Mouse (Mus musculus) urinary bladder, postnatal 4 days (tissue): Measurements from ENCODE around the gene Faf1.

ENCODE experiments used
- DNase-seq, 2 experiments: peaks; one replicate each; pipeline ENCODE4 v3.0.0; 2021 to 2022; ENCODE audit warnings: low spot score in 2 of 2

The Faf1 gene

DNA sequence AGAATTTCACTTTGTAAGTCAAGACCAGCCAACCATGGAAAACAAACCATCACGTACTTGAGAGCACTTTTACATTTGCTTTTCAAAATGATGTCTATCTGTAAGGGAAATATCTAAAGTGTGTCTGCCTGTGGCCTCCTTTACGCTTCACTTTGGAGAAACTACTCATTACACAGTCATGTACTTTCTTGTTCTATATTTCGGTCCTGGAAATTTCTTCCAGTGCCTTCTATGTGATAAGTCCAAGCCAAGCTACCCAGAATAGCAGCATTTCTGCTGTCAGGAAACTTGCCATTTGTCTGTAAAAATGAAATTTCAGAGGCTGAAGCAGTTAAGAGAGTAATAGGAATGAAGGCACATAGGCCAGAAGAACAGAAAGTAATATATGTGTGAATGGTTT is 228.1 kb downstream of the Faf1 start:
- DNase-seq: no peak

DNA sequence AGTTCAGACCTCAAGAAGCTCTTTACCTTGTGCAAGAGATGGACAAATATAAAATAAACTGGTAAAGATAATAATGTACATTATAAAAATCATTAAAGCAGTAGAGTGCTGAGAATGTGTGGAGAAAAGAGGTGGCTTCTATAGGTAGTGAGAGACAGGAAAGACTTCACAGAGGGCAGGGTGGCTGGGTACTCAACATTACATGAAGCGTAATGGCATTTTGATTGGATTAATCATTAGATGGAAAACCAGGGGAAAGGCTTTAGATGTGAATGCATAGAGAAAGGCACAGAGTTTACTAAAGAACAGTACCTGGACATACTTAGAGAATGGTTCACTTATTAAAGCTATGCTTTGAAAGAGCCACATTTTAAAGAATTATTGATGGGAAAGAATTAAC is 252.7 kb downstream of the Faf1 start:
- no peak for DNase-seq

DNA sequence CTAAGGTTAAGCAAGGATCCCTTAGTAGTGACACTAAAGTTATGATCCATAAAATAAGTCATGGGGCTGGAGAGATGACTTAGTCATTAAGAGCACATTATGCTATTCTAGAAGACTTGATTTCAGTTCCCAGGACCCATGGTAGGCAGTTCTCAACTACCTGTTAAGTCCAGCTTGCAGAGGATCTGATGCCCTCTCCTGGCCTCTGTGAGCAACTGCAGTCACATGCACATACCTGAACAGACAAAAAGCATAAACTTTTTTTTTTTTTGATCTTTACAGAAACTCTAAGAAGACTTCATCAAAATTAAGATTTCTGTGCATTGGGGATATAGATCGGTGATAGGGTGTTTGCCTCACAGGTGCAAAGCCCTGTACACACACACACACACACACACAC is 254.1 kb downstream of the Faf1 start:
- no peak for DNase-seq

DNA sequence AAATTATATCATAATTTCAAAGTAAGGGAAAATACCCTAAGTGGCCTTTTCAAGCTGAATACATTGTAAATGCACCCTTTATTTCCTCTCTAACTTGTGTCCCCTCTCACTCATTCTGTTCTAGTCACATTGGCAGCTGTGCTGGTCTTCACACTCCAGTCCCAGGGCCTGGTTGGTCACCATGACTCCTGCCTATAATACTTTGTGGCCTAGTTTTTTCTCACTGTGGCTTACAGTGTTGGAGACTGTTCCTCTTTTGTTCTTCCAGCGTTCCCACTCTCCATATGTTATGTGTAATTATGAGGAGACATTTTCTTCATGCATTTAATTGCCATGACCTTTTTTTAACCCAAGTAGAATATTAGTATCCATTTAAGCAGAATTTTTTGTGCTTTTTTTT is 254.5 kb downstream of the Faf1 start:
- no peak for DNase-seq

DNA sequence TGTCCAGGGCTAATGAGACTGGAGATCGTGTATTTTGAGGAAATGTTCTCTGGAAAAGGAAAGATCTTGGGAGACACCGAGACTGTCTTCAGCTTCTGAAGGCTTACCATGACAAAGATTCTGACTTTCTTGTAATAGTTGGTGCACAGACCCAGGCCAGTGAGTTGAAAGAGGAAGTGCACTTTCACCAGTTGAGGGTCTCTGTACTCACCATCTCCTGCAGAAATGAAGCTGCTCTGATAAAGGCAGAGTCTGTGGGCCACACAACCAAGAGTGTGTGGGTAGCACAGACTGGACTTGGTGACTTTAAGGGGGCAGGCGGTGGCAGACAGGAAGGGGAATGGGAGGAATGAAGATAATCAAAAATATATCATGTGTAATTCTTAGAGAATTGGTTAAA is 260.2 kb downstream of the Faf1 start:
- DNase-seq: no peak

DNA sequence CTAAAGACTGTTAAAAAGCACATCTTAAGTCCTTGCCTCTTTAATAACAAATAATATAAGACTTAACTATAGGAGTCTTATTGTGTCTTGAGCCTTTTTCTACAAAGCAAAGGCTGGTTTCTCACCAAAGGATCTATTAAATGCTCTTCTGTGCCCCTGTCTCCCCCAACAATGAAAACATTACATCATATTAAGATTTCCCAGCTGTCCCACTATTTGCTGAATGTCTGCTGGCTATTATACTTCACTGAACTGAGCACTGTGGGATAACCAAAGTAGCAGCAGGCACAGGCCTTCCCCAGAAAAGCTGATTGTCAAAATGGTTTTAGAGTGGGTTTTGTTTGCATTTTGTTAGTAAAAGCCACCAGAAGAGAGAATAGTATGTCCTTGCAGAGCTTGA is 262.9 kb downstream of the Faf1 start:
- no peak for DNase-seq

DNA sequence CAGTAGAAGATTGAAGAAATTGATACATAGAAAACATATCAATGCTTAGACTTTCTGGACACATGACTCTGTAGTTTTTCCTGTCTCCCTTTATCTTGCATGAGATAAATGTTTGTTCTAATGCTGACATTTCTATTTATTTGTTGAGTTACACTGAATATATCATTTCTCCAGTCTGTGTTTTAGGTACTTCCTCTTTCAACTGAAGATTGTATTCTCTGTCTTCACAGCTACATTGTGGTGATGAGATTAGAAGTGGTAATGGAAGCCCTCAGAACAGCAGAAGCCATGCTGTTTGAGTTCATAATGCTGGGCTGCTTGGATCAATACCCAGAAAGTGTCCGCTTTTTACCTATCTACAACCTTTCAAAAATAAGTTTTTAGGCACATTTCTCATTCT is 269.2 kb downstream of the Faf1 start:
- no peak for DNase-seq

DNA sequence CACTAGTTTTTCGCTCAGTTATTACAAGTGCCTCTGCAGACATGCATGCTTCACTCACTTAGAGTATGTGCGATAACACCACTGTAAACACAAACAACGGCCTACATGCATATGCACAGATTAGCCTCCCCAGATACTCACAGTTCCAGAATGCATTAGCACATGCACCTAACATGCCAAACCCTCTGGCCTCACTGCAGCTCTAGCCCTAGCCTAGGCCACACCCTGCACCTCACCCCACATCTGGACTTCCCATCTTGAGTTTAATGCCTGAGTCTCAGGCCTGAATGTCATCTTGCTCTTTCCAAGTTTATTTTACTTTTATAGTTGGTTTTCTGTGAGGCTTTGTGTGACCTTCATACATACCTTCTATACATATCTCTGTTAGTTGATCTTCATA is 272.9 kb downstream of the Faf1 start:
- no peak for DNase-seq

DNA sequence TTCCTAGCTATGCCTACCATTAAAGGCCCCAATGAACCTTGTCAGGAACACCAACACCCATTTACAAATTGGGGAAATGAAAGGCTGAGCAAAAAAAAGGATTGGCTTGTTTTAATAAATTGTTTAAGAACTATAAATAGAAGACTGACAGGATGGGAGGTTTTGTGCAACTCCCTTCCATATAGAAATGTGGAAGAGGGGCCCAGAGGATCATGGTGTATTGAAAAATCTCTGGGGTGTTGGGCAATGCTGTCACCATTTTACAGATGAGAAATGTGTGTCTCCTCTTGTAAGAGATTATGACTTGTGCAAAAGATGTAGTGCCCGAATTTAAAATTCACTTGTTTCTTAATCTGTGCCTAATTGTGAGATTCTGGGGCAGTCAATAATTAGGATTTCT is 277.1 kb downstream of the Faf1 start:
- DNase-seq: no peak

DNA sequence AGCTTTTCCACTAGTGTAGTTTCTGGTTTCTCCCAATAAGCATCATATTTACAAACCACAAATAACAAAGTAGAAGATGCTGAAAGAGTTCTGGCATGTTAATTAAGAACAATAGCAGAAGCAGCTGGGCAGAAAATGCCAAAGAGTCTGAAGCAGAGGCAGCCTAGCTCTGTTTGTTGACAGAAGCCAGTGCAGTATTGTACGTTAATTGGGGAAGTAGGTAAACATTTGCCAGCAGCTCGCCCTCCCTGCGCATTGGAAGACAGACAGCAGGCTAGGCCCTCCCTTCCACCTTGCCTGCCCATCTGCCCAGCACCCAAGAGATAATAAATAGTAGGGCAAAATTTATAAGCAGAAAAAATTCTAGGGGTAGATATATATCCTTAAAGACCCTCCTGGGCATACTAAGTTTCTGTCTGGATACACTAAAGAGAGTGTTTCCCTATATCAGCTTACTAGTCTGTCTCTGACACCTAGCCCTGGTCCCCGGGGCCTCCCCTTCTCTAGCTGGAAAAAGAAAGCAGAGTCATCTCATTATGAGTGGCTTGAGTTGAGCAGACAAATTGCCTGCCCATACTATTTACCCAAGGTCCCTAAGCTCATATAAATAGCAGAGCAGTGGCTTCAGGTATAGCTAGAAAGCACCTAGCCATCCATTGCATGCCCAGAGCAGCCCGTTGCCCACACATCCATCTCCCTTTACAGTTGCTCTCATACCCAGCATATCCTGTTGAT is 284.0 kb downstream of the Faf1 start:
- no peak for DNase-seq

DNA sequence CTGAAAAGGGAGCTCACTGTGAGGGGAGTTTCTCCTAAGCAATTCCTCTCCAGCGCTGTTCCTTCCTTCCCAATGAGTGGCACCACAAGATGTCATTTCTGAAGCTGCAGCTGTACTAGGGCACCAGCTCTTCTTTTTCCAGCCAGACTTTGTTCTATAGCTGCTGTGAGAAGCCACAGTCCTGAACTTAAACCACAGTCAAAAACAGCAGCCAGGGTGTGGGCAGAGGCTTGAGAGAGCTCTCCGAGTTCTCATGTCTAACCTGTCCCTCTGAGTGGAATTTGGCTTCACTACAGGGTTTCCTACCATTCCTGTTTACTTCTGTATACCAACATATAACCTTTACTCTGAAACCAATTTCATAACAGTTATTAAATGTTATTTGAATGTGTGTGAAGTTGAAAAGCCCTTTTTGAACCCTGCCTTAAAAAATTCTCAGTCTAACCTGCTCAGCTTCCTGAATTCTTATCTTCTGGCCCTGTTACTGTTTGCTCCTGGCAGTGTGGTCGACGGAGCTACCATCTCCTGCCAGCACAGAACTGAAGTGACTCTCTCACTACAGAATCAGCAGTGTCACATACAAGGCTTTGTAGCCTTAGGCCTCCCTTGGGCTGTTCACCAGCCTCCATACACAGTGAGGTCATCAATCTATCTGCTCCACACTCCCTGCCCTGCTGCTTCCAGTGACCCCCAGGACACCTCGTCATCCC is 287.3 kb downstream of the Faf1 start:
- no peak for DNase-seq

DNA sequence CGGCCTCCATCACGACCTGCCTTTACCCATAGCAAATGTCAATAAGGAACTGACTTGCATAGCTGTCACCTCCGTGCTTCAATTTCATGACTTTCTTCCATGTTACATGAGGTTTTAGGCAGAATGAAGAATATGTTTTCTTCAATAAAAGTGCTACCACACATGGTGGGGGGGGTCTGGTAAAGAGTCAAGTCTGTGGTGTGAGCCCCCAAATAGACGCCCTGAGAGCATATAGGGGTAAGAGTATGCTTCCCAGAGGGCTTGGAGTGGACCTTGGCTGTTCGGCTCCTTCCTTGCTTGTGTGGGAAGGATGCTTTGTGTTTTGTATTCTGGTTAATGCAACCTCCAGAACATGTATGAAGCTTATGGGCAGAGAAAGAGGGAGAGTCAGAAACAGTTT is 293.2 kb downstream of the Faf1 start:
- no peak for DNase-seq

DNA sequence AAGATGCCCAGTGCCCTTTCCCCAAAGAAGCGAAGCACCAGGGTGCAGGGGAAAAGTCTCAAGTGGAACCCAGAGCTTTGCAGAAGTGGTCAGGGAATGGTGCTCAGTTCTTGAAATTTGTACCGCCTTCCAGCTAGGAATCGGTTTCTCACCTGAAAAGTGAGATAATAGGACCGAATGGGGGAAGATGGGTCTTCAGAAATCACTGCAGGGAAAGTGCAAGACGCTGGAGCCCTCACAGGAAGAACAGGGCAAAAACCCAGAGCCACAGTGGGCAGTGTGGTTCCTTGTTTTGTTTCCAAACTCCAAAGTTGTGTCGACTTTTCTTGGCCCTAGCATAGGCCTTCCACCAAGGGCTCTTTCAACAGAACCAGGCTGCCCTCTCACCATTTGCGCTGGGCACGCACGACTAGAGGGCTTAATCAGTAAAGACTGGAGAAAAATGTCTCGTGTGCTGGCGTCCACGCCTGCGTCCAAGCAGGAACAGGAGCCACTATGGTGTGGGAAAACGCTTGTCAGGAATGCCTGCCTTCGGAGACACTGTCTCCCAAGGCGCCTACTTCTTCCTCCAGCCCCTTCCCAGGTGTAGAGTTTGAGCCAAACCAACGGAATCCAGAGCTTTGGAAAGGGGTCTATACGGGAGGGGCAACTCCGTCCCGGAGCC is 297.7 kb downstream of the Faf1 start:
- no peak for DNase-seq

DNA sequence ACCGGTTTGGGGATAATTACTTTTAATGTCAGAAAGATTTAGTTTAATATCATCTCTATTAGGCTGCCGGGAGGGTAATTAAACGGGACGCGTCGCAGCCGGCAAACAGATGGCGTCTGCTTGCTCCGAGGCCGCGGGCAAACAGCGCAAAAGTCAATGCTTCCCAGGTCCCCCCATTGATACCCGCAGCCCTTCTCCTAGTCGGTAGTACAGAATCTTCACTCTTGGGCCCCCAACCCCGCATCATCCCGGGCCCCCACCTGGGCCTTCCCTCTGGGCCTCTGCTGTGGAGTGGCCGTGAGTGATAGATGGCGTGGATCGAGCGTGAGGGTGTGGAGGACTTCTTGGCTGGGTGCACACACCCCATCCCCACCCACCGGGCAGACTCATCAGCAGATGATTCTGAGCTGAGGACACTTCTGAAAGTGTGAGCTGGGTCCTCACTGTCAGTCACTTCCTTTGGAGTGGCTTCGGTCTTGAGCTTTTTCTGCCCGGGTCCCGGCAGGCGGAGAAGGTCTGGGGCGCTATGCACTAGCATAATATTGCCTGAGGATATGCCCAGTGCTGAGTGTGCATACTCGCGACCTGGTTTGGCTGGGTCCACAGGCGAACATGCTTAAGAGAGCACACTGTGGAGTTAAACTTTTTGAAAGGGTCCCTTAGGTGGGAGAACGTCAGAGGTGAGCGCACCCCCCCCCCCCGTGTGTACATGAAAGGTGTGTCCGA is 298.4 kb downstream of the Faf1 start:
- no peak for DNase-seq

DNA sequence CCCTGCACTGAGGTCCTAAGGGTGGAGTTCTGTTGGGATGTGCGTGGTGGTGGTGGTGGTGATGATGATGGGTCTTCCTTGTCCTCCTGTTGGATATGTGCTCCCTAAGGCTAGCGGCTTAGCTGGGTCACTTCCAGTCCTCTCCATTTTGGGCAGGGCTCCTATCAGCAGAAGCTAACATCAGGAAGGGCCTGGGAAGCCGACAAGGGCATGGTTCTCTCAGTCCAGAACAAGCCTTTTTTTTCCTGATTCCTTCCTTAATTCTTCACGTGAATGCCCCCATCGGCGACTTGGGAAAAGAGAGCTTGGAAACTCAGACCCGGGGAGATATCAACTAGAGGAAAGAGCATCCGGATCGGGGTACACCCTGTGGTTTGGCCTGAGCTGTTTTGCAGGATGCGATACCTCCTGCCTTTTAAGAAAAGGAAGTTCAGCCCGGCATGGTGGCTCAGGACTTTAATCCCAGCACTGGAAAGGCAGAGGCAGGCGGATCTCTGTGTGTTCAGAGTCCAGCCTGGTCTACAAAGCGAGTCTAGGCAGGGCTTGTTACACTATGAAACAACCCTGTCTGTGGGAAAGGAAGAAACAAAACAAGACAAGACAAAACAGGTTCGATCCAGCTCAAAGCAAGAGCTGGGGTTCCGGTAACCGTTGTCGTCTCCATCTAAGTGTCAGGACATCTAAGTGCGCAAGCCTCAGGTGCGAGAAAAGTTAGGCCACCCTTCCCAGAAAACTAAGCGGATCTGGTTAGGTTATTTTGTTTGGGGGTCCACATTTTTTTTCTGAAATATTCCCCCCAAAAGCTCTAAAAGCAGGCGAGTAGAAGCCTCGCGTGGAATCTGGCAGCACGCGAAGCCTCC is 299.2 kb downstream of the Faf1 start:
- no peak for DNase-seq

DNA sequence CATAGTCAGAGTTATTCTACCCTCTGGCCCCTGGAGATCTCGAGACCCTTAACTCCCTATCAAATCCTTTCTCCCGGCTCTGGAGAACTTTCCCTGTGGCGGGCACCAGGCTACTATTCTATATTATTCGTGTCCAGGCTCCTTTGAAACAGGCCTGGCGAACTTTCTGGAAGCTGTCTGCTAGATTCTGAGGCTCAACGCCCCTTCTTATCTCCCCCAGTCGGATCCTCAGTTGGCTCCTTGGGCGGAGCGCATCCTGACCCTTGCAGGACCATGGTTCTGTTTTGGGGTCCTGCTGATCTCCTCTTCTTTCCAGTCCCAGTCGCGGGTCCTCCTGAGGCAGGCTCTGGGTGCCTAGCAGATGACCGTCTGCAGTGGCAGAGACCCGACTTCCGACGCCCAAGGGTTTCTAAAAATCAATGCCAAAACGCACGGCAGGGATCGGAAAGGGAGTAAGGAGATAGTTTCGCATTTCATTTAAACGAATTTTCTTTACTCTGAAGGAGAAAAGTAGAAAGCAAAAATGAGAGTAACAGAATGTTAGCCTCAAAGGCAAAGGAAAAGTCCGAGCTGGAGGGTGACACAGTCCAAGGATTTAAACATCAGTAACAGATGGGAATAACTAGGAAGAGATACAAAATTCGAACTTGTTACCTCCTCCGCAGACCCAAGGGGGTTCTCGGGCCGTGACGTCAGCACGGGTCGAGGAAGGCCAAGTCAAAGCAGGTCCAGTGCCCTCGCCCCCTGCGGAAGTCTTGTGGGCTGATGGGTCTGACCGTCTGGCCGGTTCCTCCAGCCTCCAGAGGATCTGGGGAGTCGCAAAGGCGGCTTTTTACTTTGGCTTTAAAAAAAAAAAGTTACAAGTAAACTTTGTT is 300.1 kb downstream of the Faf1 start:
- peak in 1 of 2 experiments; percentile 18 for DNase-seq

DNA sequence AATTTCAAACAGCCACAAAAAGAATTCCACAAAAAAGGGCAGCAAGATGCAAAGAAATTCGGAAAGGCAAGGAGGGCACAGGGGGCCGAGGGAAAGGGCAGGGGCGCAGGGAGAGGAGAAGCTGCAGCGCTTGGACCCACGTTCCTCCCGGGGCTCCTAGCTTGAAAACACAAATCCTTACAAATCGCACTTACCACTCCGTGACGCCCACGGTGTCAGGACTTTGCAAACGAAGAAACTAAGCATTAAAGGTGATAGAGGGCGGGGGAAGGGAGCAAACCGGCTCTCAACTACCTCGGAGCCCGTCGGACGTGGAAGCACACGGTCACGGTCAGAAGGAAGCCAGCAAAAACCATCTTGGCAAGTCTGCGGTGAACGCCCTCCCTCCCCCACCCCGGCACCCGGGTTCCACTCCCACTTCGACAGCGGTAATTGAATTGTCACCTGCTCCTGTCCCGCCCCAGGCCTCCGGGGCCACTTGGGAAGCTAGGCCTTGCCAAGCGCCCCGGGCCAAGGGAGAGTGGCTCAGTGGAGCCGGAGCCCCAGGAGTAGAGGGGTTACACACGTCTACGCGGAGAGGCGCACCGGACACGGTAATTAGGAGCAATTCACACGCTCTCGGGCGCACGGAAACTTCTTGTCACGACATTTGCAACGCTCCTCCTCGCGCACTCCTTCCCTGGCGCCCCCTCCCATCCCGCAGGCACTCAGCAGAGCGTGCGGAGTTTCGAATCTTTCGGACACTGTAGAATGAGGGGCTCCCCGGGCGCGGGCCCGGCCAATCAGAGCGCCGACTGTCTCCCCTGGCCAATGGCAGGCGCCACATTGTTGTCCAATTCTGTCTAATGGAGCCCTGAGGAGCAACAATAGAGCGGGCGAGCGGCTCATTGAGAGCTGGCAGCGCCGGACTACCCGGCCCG is 301.0 kb downstream of the Faf1 start, which contains the start of gene Dmrta2:
Gene Dmrta2 (plus strand): TSS at position 906 of the 920 bp plus-strand sequence.
- DNase-seq: no peak

DNA sequence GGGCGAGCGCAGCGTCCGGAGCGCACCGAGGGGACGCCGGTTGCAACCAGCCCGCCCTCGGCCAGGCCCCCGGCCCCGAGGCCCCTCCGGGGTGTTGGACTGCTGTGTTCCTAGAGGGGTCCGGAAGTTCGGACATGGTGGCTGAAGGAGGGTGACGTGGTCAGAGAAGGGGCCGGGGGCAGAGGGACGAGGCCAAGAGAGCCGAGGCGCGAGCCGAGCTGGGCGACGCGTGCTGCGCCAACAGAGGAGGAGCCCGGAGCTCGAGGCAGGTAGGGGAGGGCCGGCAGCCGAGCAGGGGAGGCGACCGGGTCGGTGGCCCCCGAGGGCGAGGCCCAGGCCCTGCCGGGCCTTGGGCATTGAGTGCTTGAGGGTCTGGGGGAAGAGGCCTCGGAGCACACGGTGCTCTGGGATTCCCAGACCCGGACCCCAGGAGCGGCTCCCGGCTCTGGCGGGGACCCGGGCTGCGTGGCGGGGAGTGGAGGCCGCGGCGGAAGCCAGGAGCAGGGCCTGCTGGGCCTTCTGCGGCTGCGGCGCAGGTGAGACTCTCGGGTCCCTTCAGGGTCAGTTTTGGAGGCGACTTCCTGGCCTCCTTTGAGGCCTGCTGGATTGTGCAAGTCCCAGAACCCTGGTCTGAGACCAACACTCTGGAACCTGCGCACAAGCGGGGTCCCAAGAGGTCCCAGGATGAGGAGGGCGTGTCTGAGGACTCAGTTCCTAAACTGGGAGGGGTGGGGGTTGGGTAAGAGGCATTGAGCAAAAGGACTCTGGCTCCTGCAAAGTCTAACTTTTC is 301.9 kb downstream of the Faf1 start:
- no peak for DNase-seq
